Mouse (Mus musculus) brain, embryonic 14.5 days (tissue): ENCODE results near the gene Sh3bp5.

Experiments used
- CTCF ChIP-seq: fragments of 200-500 bp; IDR thresholded peaks from 2 replicates; pipeline ENCODE4 v1.5.1; 2012; ENCODE audit warnings: inconsistent platforms, mild to moderate bottlenecking, moderate library complexity, borderline replicate concordance; ENCODE audit not compliant: insufficient read depth, insufficient read length; ENCODE audit errors: extremely low read depth
- POLR2A ChIP-seq: fragments of 200-500 bp; IDR thresholded peaks from 2 replicates; pipeline ENCODE4 v1.6.1; 2012; ENCODE audit warnings: mild to moderate bottlenecking, inconsistent platforms, borderline replicate concordance; ENCODE audit not compliant: poor library complexity, insufficient read depth, insufficient read length, severe bottlenecking; ENCODE audit errors: extremely low read depth

DNA sequence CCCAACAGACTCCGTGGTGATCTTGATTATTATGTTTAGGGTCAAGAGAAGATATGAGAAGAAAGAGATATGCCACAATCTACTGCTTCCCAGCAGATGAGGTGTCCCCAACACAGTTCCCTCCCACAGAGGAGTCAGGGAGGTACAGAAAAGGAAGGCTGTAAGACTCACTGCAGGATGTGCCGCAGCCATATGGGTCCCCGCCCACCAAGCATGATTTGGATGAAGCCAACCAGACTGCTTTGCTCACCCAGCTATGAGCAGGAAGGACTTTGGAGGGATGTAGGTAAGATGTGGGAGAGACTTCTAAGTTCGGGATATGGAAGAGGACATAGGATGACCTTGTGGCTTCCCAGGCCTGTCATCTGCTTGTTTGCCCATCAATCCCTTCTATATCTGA lies 25.1 kb downstream of the Sh3bp5 start:
- TF ChIP-seq CTCF = no peak
- TF ChIP-seq POLR2A = no peak
